Mouse (Mus musculus) stomach, embryonic 16.5 days (tissue): ENCODE measurements around the gene Ampd3. TPM values are rescaled to one million over a fixed set of nuclear protein-coding genes. Genes with fewer than 3 reads are reported as not detected.

Source experiments
- ATAC-seq: fragments of 200-750 bp; cut with Nextera tagmentation; 2 replicates; pipeline ENCODE4 v1.8.0; 2017; ENCODE audit warnings: moderate number of reproducible peaks, moderate TSS enrichment; ENCODE audit not compliant: insufficient read depth, low FRiP score
- H3K27ac ChIP-seq: fragments of 300-500 bp; sonication (generic); 2 replicates; pipeline ENCODE4 v1.5.1; 2014; ENCODE audit warnings: low read length
- H3K27me3 ChIP-seq: fragments of 300-500 bp; sonication (generic); 2 replicates; pipeline ENCODE4 v1.6.1; 2014; ENCODE audit warnings: low read length, control low read depth, mixed read lengths; ENCODE audit not compliant: control insufficient read depth, insufficient read depth
- H3K36me3 ChIP-seq: fragments of 300-500 bp; sonication (generic); 2 replicates; pipeline ENCODE4 v1.6.1; 2014; ENCODE audit warnings: low read length; ENCODE audit not compliant: control insufficient read depth, insufficient read depth
- H3K4me1 ChIP-seq: fragments of 300-500 bp; sonication (generic); 2 replicates; pipeline ENCODE4 v1.6.1; 2014; ENCODE audit warnings: low read length, control low read depth, mixed read lengths; ENCODE audit not compliant: control insufficient read depth, insufficient read depth
- H3K4me2 ChIP-seq: fragments of 300-500 bp; sonication (generic); 2 replicates; pipeline ENCODE4 v1.6.1; 2014; ENCODE audit warnings: low read depth, low read length, mixed read lengths
- H3K4me3 ChIP-seq: fragments of 300-500 bp; sonication (generic); replicated peaks from 2 replicates; pipeline ENCODE4 v1.5.1; 2014; ENCODE audit warnings: mild to moderate bottlenecking, low read length
- H3K9ac ChIP-seq: fragments of 300-500 bp; sonication (generic); 2 replicates; pipeline ENCODE4 v1.6.1; 2014; ENCODE audit warnings: low read length
- H3K9me3 ChIP-seq: fragments of 300-500 bp; sonication (generic); replicated peaks from 2 replicates; pipeline ENCODE4 v1.6.1; 2016; ENCODE audit warnings: low read length, control low read depth; ENCODE audit not compliant: control insufficient read depth
- WGBS: fragments of 180-500 bp; shearing (Covaris S2); extraction: QIAGEN DNeasy Blood & Tissue Kit; methylation state at CpG from one replicate; pipeline ENCODE4 v1.1.7; 2014; 5-methylcytosine and 5-hydroxymethylcytosine counted together
- polyA plus RNA-seq: library from polyadenylated mRNA; unstranded; fragments of >200 nt; fragmentation: Nextera tagmentation; extraction: Ambion mirVana; gene quantifications from 2 replicates; pipeline ENCODE4 v1.2.1, GENCODE M21; 2015

The Ampd3 gene
- polyA plus RNA-seq, 1 experiment from 2014 or later, result 7.2 TPM

GRCm38 (mm10) chr7:110736914-110737313 is 31.1 kb upstream of the Ampd3 start:
- WGBS, result 53% methylated on average over 2 of the region's 2 CpGs
- Histone ChIP-seq H3K4me2 (no peak overlapping the region), H3K27ac (no peak overlapping the region), H3K27me3 (no peaks in the 10 kb centered on the region), H3K9me3 (no peaks in the 10 kb centered on the region), H3K36me3 (no peaks in the 10 kb centered on the region), H3K4me1 (no peaks in the 10 kb centered on the region), H3K4me3 (no peak overlapping the region), H3K9ac (no peak overlapping the region)
- no peak for ATAC-seq

DNA sequence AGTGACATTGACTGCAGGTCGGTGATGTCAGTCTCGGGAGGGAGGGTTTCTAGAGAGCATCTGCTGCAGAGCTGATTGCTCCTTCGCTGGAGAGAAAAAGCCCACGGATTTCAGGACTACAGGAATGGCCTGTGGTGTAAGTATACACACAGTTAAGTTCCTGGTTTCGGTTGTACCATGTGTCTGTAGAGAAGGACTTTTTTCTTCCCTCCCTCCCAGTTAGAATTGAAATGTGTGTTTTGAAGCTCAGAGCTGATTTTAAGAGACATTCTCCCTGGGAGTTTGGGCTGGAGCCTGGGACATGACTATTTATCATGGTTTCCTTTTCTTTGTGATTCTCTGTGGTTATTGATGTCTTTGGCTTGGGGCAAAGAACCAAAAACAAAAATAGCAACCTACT is 28.2 kb upstream of the Ampd3 start:
- Histone ChIP-seq H3K4me2 (no peak overlapping the region), H3K27ac (no peak overlapping the region), H3K4me3 (no peak overlapping the region)

GRCm38 (mm10) chr7:110740188-110740587 is 27.8 kb upstream of the Ampd3 start:
- H3K4me3 ChIP-seq, result no peak overlapping the region
- H3K27ac ChIP-seq, result no peak overlapping the region
- no peaks in the 10 kb centered on the region for H3K27me3 ChIP-seq
- H3K4me2 ChIP-seq, result no peak overlapping the region
- no peak overlapping the region for H3K9ac ChIP-seq
- no peak for ATAC-seq
- 43% methylated on average over 2 of the region's 2 CpGs for WGBS
- no peaks in the 10 kb centered on the region for H3K9me3 ChIP-seq
- no peaks in the 10 kb centered on the region for H3K36me3 ChIP-seq
- H3K4me1 ChIP-seq, result no peaks in the 10 kb centered on the region

More for the DNA sequence above, 28.2 kb upstream of the Ampd3 start:
- no peak overlapping the region for H3K9ac ChIP-seq
- H3K36me3 ChIP-seq, result no peaks in the 10 kb centered on the region
- H3K4me1 ChIP-seq, result no peaks in the 10 kb centered on the region
- H3K27me3 ChIP-seq, result no peaks in the 10 kb centered on the region
- H3K9me3 ChIP-seq, result no peaks in the 10 kb centered on the region
- WGBS, result 44% methylated on average over 5 of the region's 5 CpGs
- ATAC-seq, result no peak

DNA sequence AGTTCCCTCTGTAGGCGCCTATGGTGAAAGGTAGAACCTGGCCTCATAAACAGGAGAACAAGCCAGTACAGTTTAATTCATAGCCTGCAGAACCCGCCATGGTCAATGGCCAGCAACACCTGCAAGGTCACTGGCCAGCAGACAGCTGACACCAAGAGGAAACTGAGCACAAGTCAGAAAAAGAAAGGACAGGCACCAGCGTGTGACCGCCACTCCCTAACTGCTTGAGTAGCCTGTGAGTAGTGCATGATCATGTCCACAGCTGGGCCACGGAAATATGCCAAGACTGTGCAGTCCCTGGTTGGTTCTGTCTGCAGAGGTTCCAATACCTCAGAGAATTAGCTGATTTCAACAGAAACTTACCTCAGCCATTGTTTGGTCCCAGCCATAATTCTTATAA is 26.0 kb upstream of the Ampd3 start:
- no peak for ATAC-seq
- Histone ChIP-seq H3K36me3 (no peaks in the 10 kb centered on the region), H3K9ac (no peak overlapping the region), H3K4me2 (no peak overlapping the region), H3K27me3 (no peaks in the 10 kb centered on the region), H3K4me1 (no peaks in the 10 kb centered on the region), H3K27ac (no peak overlapping the region), H3K9me3 (no peaks in the 10 kb centered on the region), H3K4me3 (no peak overlapping the region)
- 84% methylated on average over 5 of the region's 5 CpGs for WGBS

DNA sequence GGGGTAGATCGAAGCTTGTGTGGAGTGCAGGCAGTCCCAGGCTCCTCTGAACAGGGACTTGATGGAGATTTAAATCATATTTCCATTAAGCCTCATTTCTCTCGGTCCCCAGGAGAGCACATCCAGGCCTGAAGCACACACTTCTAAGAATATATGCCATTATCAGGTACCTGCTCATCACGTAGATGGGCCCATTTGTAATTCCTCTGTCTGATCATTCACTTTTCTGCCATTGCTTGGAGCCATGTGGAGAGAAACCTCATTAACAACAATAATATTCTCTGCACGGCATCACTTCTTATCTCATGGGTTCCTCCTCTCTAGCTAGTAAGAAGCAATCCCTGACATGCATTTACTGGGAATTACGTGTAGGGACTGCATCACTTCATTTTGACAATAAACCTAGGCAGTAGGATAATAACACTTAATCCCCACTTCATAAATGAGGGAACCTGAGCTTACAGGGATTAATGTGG is 21.9 kb upstream of the Ampd3 start:
- ATAC-seq, result no peak
- no peak overlapping the region for H3K4me2 ChIP-seq
- WGBS, result 73% methylated on average over 5 of the region's 5 CpGs
- H3K9me3 ChIP-seq, result no peaks in the 10 kb centered on the region
- no peaks in the 10 kb centered on the region for H3K36me3 ChIP-seq
- no peak overlapping the region for H3K4me3 ChIP-seq
- H3K4me1 ChIP-seq, result no peaks in the 10 kb centered on the region
- no peak overlapping the region for H3K9ac ChIP-seq
- H3K27me3 ChIP-seq, result no peaks in the 10 kb centered on the region
- no peak overlapping the region for H3K27ac ChIP-seq

- no peaks in the 10 kb centered on the region for H3K27me3 ChIP-seq
- no peak overlapping the region for H3K4me3 ChIP-seq
- H3K9me3 ChIP-seq, result no peaks in the 10 kb centered on the region
- no peaks in the 10 kb centered on the region for H3K4me1 ChIP-seq
- no peak overlapping the region for H3K4me2 ChIP-seq
- no peak overlapping the region for H3K27ac ChIP-seq
- WGBS, result 51% methylated on average over 2 of the region's 2 CpGs
- H3K36me3 ChIP-seq, result no peaks in the 10 kb centered on the region
- no peak overlapping the region for H3K9ac ChIP-seq
- ATAC-seq, result no peak
Observed at GRCm38 (mm10) chr7:110746809-110747208, 21.2 kb upstream of the Ampd3 start.

DNA sequence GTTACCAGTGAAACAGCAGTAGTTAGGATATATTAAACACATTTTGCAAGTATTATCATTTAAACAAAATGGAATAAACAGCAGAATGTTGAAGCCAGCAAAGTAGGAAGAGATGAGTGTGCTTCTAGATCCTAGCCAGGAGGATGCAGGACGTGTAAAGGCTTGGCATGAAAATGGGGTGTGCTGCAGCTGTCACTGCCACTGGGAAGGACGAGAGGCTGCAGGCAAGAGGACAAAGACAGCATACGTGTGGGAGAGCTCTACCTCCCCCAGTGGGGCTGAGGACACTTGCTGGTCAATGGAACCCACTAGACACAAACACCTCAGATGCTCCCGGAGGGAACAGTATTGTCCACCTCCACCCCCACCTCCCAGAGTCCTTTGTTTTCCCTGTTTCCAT is 17.2 kb upstream of the Ampd3 start:
- no peaks in the 10 kb centered on the region for H3K27me3 ChIP-seq
- H3K4me1 ChIP-seq, result no peaks in the 10 kb centered on the region
- H3K4me3 ChIP-seq, result no peak overlapping the region
- no peak overlapping the region for H3K4me2 ChIP-seq
- no peak for ATAC-seq
- H3K9me3 ChIP-seq, result no peaks in the 10 kb centered on the region
- H3K36me3 ChIP-seq, result no peaks in the 10 kb centered on the region
- 48% methylated on average over 4 of the region's 4 CpGs for WGBS
- H3K27ac ChIP-seq, result no peak overlapping the region
- H3K9ac ChIP-seq, result no peak overlapping the region

DNA sequence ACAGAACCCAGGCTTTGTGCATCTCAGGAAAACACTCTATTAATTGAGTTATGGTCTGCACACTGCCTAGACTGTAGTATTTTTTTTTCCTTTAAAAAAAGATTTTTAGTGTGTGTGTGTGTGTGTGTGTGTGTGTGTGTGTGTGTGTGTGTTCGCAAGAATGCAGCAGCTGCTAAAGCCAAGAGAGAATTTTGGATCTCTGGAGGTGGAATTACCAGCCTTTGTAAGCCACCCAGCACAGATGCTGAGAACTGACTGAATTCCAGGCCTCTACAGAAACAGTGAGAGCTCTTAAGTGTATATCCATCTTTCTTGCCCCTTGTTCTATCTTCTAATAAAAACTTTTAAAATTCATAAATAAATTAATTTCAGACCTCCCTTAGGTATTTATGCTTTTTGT is 16.4 kb upstream of the Ampd3 start:
- H3K4me3 ChIP-seq, result no peak overlapping the region
- H3K4me1 ChIP-seq, result no peaks in the 10 kb centered on the region
- ATAC-seq, result no peak
- 100% methylated on average over 1 of the region's 1 CpGs for WGBS
- no peaks in the 10 kb centered on the region for H3K36me3 ChIP-seq
- no peaks in the 10 kb centered on the region for H3K27me3 ChIP-seq
- no peaks in the 10 kb centered on the region for H3K9me3 ChIP-seq
- H3K9ac ChIP-seq, result no peak overlapping the region
- H3K4me2 ChIP-seq, result no peak overlapping the region
- no peak overlapping the region for H3K27ac ChIP-seq

- no peaks in the 10 kb centered on the region for H3K9me3 ChIP-seq
- H3K36me3 ChIP-seq, result no peaks in the 10 kb centered on the region
- H3K4me3 ChIP-seq, result no peak overlapping the region
- 97% methylated on average over 1 of the region's 1 CpGs for WGBS
- no peak overlapping the region for H3K9ac ChIP-seq
- no peak overlapping the region for H3K27ac ChIP-seq
- no peaks in the 10 kb centered on the region for H3K27me3 ChIP-seq
- no peaks in the 10 kb centered on the region for H3K4me1 ChIP-seq
- H3K4me2 ChIP-seq, result no peak overlapping the region
- ATAC-seq, result no peak
Observed at GRCm38 (mm10) chr7:110753310-110753709, 14.7 kb upstream of the Ampd3 start.

- Histone ChIP-seq H3K27me3 (no peaks in the 10 kb centered on the region), H3K4me1 (no peaks in the 10 kb centered on the region), H3K4me2 (no peak overlapping the region), H3K27ac (no peak overlapping the region), H3K9me3 (no peaks in the 10 kb centered on the region), H3K36me3 (no peaks in the 10 kb centered on the region), H3K4me3 (no peak overlapping the region), H3K9ac (no peak overlapping the region)
- ATAC-seq, result no peak
- WGBS, result 44% methylated on average over 5 of the region's 5 CpGs
Observed at GRCm38 (mm10) chr7:110753926-110754330, 14.1 kb upstream of the Ampd3 start.
